Mouse (Mus musculus) hindlimb bud, embryonic 11.5 days (tissue): ENCODE data around the gene Mylk2.

Experiments
- DNase-seq: peaks from one replicate; pipeline ENCODE4 v3.0.0-alpha.2; 2012; ENCODE audit warnings: low read depth, low spot score; ENCODE audit errors: extremely low spot score

The Mylk2 gene

GRCm38 (mm10) chr2:152942898-152943515 lies 31.9 kb downstream of the Mylk2 start:
- no peak for DNase-seq

GRCm38 (mm10) chr2:152943568-152943967 lies 32.4 kb downstream of the Mylk2 start:
- DNase-seq, result no peak

- DNase-seq, result no peak
Observed at GRCm38 (mm10) chr2:152944013-152944412, 32.9 kb downstream of the Mylk2 start.

- DNase-seq, result no peak
Observed at GRCm38 (mm10) chr2:152947098-152947497, 35.9 kb downstream of the Mylk2 start.

GRCm38 (mm10) chr2:152948438-152949020 lies 37.4 kb downstream of the Mylk2 start:
- no peak for DNase-seq

GRCm38 (mm10) chr2:152950358-152951064 lies 39.4 kb downstream of the Mylk2 start:
- DNase-seq, result no peak

- DNase-seq, result no peak
Observed at GRCm38 (mm10) chr2:152951065-152951849, 40.1 kb downstream of the Mylk2 start, which contains the start of gene Dusp15. TSS of gene Dusp15 (minus strand) at chr2:152951698.

GRCm38 (mm10) chr2:152951850-152952720 lies 40.9 kb downstream of the Mylk2 start:
- DNase-seq, result no peak

- no peak for DNase-seq
Observed at GRCm38 (mm10) chr2:152958116-152958515, 47.0 kb downstream of the Mylk2 start.

GRCm38 (mm10) chr2:152962091-152962793 lies 51.1 kb downstream of the Mylk2 start, which contains the start of gene Ttll9:
TSS of gene Ttll9 (plus strand) at chr2:152962485.
- DNase-seq, result peak; percentile 77

- DNase-seq, result no peak
Observed at GRCm38 (mm10) chr2:152965555-152965954, 54.4 kb downstream of the Mylk2 start.
